Mouse (Mus musculus) hematopoietic stem cell, adult 5-6 weeks (primary cell): ENCODE measurements around the gene Gm11627. TPM values are rescaled to one million over a fixed set of nuclear protein-coding genes. Genes with fewer than 3 reads are reported as not detected.

ENCODE experiments used
- ATAC-seq, 2 experiments: fragments of 125-278 bp in 1 of 2; replicated peaks in 1 of 2; 2 replicates each; pipeline ENCODE4 v1.8.0; 2016 to 2017; ENCODE audit warnings: inconsistent platforms in 2 of 2, mild to moderate bottlenecking in 2 of 2, moderate number of reproducible peaks in 2 of 2, low read depth in 1 of 2, moderate TSS enrichment in 1 of 2; ENCODE audit not compliant: low FRiP score in 2 of 2, poor library complexity in 2 of 2, severe bottlenecking in 2 of 2, insufficient read depth in 1 of 2, low TSS enrichment in 1 of 2
- total RNA-seq: library from RNA; stranded (forward); fragments of 172-1452, 232-1000 nt; gene quantifications from 2 replicates; pipeline ENCODE4 v1.2.3, GENCODE M21; 2017

Gene Gm11627
- total RNA-seq, 1 experiment from 2014 or later, result not detected

- no peak for ATAC-seq
These were observed 39.6 kb downstream of the Gm11627 start for GRCm38 (mm10) chr11:102539690-102540089.

GRCm38 (mm10) chr11:102536210-102536609 lies 43.1 kb downstream of the Gm11627 start:
- no peak for ATAC-seq

- ATAC-seq, result no peak
These were observed 45.2 kb downstream of the Gm11627 start for GRCm38 (mm10) chr11:102534078-102534477.

GRCm38 (mm10) chr11:102531425-102531824 lies 47.8 kb downstream of the Gm11627 start:
- ATAC-seq, result no peak

Other genes with a start within 250 kb of the Gm11627 start
- gene Slc4a1, start 213.3 kb downstream of the Gm11627 start, total RNA-seq, result 3.7 and 9.8 TPM in 2 replicates
- gene Rundc3a, start 186.1 kb downstream of the Gm11627 start, total RNA-seq, result 1.5 and 5.6 TPM in 2 replicates
- 24.3 and 28.5 TPM in 2 replicates for gene Slc25a39, start 171.5 kb downstream of the Gm11627 start, total RNA-seq
- gene Grn, start 149.1 kb downstream of the Gm11627 start, total RNA-seq, result 28.1 and 35.6 TPM in 2 replicates
- 8.1 and 13.5 TPM in 2 replicates for gene Fam171a2, start 131.8 kb downstream of the Gm11627 start, total RNA-seq
- gene Itga2b, start 109.3 kb downstream of the Gm11627 start, total RNA-seq, result 39.8 and 44.3 TPM in 2 replicates
- gene Gpatch8, start 23.1 kb downstream of the Gm11627 start, total RNA-seq, result 30.8 and 38.6 TPM in 2 replicates
- gene Fzd2, start 24.9 kb upstream of the Gm11627 start, total RNA-seq, result 0.19 TPM in 1 of 2 replicates, not detected in the other
- gene Meioc, start 84.3 kb upstream of the Gm11627 start, total RNA-seq, result not detected in 2 replicates
- 46.5 and 51.1 TPM in 2 replicates for gene Ccdc43, start 118.3 kb upstream of the Gm11627 start, total RNA-seq
- 3.5 and 4.1 TPM in 2 replicates for gene Adam11, start 182.0 kb upstream of the Gm11627 start, total RNA-seq
- 0.31 TPM in 1 of 2 replicates, not detected in the other for gene Gjc1, start 240.2 kb upstream of the Gm11627 start, total RNA-seq